Mouse (Mus musculus) heart, postnatal 4 days (tissue): ENCODE measurements at regions not wholly inside any gene's neighbourhood (a gene's known extent, or its start where the extent isn't known, plus 50 kb on each side); places are given as distances from the start of the nearest gene placed in this dataset.

Source experiments
- DNase-seq: peaks from one replicate; pipeline ENCODE4 v3.0.0; 2021

- DNase-seq = no peak
Measured at GRCm38 (mm10) chr2:149725932-149726331, 103.1 kb upstream of the Syndig1 start.

DNA sequence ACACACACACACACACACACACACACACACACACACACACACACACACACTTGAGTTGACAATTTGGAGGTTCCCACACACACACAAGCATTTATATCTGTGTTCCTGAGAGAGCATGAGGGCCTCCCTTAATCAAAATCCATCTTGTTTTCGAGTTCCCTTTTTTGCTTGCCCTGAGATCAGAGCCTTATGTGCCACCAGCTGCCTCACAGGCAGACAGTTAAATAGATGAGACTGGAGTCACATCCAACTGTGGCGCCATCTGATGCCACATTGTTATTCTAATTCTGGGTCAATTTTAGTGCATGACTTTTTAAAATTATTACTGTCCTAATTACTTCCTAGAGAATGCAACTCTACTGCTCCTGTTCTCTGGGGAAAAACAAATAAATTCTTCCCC is 91.2 kb upstream of the Syndig1 start:
- DNase-seq = no peak

GRCm38 (mm10) chr2:149739886-149740285 is 89.1 kb upstream of the Syndig1 start:
- DNase-seq = no peak

- DNase-seq = no peak
Measured at GRCm38 (mm10) chr2:149742661-149743060, 86.3 kb upstream of the Syndig1 start.

DNA sequence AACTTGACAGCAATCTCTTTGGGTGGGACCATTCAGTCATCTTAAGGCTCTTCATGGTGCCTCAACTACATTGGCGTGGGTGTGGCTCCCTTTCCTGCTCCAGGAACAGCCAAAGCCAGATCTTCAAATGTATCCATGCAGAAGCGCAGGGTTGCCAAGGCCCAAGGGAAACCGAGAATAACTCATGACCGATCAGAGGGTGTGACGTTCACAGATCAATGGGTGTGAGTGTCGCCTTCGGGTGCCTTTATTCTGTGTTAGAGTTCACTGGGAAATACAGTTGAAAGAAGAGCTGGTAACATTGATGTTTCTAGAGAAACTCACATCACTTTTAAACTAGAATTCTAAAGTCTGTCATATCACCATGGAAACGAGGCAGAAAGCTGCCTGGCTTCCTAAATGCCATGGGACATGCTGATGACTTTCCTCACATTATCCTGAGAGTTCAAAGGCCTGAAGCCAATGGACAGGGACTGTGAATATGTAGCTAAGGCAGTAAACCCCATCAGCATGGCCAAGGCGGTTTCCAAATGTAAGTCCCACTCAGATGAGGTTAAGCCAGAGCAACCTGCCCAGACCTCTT is 80.7 kb upstream of the Syndig1 start:
- DNase-seq = no peak

DNA sequence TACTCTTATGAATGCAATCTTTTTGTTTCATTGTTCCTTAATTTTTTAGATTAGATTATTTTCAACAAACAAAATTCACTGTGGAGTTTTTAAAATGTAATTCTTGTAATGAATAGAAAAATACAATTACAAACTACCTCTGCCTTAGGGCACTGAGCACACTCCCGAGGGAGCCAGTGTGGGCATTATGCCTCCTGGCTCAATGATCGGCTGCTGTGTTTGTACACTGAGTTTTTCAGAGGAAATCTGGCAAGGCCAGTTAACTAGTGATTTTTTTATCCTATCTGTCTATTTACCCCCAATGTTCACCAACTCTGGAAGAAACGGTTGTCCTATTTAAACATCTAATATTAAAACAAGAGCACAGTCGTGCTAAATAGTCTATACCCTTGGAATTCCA is 69.9 kb upstream of the Syndig1 start:
- no peak for DNase-seq

GRCm38 (mm10) chr2:149763864-149764263 is 65.1 kb upstream of the Syndig1 start:
- DNase-seq = no peak

GRCm38 (mm10) chr2:149768027-149768426 is 61.0 kb upstream of the Syndig1 start:
- DNase-seq = no peak

GRCm38 (mm10) chr2:149768551-149768950 is 60.5 kb upstream of the Syndig1 start:
- DNase-seq = no peak

DNA sequence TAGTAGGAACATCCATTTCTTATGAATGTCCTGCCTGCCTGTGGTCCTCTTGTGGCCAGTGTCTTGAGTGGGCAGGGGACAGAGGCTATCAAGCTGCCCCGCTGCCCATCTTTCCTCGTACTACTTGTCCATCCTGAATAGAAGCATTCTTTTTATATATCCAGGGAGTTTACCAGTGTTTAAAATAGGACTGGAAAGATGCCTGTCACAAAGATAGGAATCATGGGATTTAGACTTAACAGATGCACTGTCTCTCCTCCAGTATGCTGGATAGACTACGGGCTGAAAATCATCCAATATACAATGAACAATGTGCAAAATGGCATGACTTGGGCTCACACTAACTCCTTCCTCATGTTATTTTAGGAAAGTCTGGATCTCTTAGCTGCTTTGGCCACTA is 51.7 kb upstream of the Syndig1 start:
- DNase-seq = no peak
